Mouse (Mus musculus) megakaryocyte progenitor cell, adult 5-6 weeks (primary cell): ENCODE data around the gene Cel. TPM values are rescaled to one million over a fixed set of nuclear protein-coding genes. Genes with fewer than 3 reads are reported as not detected.

Experiments
- ATAC-seq: replicated peaks from 2 replicates; pipeline ENCODE4 v1.8.0; 2016; ENCODE audit warnings: mild to moderate bottlenecking, moderate TSS enrichment, inconsistent platforms; ENCODE audit not compliant: poor library complexity
- total RNA-seq, 2 experiments: library from RNA; stranded (forward) in 1 of 2; stranded (reverse) in 1 of 2; fragments of 157-497, 149-512 nt in 1 of 2; fragments of 200-1000 nt in 1 of 2; gene quantifications; 2 replicates each; pipeline versions ENCODE4 v1.2.3 to v1.2.4; 2015 to 2017

The Cel gene
- total RNA-seq, 2 experiments from 2014 or later, result not detected

GRCm38 (mm10) chr2:28538817-28539128 is 24.4 kb downstream of the Cel start:
- ATAC-seq, result no peak

- no peak for ATAC-seq
These were observed 25.0 kb downstream of the Cel start for GRCm38 (mm10) chr2:28537995-28538816.

GRCm38 (mm10) chr2:28537634-28537920 is 25.6 kb downstream of the Cel start:
- ATAC-seq, result no peak

GRCm38 (mm10) chr2:28536766-28537633 is 26.2 kb downstream of the Cel start:
- ATAC-seq, result no peak

GRCm38 (mm10) chr2:28536166-28536565 is 27.0 kb downstream of the Cel start:
- no peak for ATAC-seq

GRCm38 (mm10) chr2:28535650-28536049 is 27.6 kb downstream of the Cel start:
- ATAC-seq, result no peak

GRCm38 (mm10) chr2:28535263-28535540 is 28.0 kb downstream of the Cel start:
- ATAC-seq, result no peak

- no peak for ATAC-seq
These were observed 28.6 kb downstream of the Cel start for GRCm38 (mm10) chr2:28534436-28535262.

GRCm38 (mm10) chr2:28533901-28534435 is 29.2 kb downstream of the Cel start:
- ATAC-seq, result no peak

- peak; percentile 98 for ATAC-seq
These were observed 30.0 kb downstream of the Cel start for GRCm38 (mm10) chr2:28532938-28533771.

- ATAC-seq, result no peak
These were observed 32.9 kb downstream of the Cel start for GRCm38 (mm10) chr2:28530311-28530710.

- ATAC-seq, result no peak
These were observed 33.3 kb downstream of the Cel start for GRCm38 (mm10) chr2:28529856-28530255.

- ATAC-seq, result no peak
These were observed 34.9 kb downstream of the Cel start for GRCm38 (mm10) chr2:28528354-28528730.

- no peak for ATAC-seq
These were observed 35.5 kb downstream of the Cel start for GRCm38 (mm10) chr2:28527436-28528353.

GRCm38 (mm10) chr2:28525943-28526876 is 37.0 kb downstream of the Cel start:
- ATAC-seq, result peak; percentile 49

- peak; percentile 51 for ATAC-seq
These were observed 37.8 kb downstream of the Cel start for GRCm38 (mm10) chr2:28525219-28525942.

- no peak for ATAC-seq
These were observed 38.8 kb downstream of the Cel start for GRCm38 (mm10) chr2:28524406-28524805.

- peak; percentile 87 for ATAC-seq
These were observed 39.5 kb downstream of the Cel start for GRCm38 (mm10) chr2:28523643-28524117.
